Mouse (Mus musculus) testis, adult 2 months (tissue): ENCODE results near the gene Chrm5.

Source experiments
- CTCF ChIP-seq: fragments of 200-500 bp; IDR thresholded peaks from 2 replicates; pipeline ENCODE4 v1.5.1; 2012; ENCODE audit warnings: low read depth, mild to moderate bottlenecking, inconsistent platforms, low read length, moderate library complexity; ENCODE audit not compliant: control insufficient read depth, insufficient read depth, insufficient replicate concordance
- POLR2A ChIP-seq: fragments of 200-500 bp; IDR thresholded peaks from 2 replicates; pipeline ENCODE4 v1.6.1; 2012; ENCODE audit warnings: low read depth, mild to moderate bottlenecking, inconsistent platforms, low read length, moderate library complexity; ENCODE audit not compliant: control insufficient read depth

- TF ChIP-seq POLR2A (no peak), CTCF (no peak)
These were observed 36.6 kb upstream of the Chrm5 start for GRCm38 (mm10) chr2:112517218-112517617.
